Mouse (Mus musculus): Measurements from ENCODE around the gene B3galt5. TPM values are rescaled to one million over a fixed set of nuclear protein-coding genes. Genes with fewer than 3 reads are reported as not detected.

The B3galt5 gene
- polyA plus RNA-seq, 1 experiment, result 9.7 TPM

DNA sequence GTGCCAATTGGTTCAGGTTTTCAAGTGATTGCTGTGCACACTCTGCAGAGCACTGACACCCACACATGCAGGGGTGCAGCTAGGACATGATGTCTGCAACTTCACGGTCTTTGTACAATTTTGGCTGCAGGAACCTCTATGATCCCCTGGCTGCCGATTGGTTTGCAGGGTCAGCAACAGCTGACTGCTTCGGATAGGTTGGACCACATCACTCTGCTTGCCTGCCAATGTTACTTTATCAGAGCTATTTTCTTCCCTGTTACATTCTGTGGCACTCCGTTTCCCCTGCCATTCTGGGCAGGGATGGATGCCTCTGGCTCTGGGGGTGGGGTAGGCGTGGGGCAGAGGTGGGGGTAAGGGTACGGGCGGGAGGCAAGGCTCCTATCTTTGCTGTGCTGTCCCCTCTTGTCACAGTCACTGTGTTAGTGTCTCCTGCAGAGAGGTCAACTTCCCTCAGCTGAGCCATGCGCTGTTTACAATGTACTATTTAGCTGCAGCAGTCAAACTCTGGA is 6.5 kb upstream of the B3galt5 start:
- Histone ChIP-seq H3K27ac (ENCODE audit: insufficient read depth, low read depth, low read length) (no peak overlapping the region), H3K4me1 (ENCODE audit: control insufficient read depth, insufficient read depth, low read length) (no peaks in the 10 kb centered on the region), H3K27me3 (replicated peaks; ENCODE audit: control insufficient read depth, insufficient read depth, low read length) (no peaks in the 10 kb centered on the region), H3K36me3 (ENCODE audit: control insufficient read depth, insufficient read depth, low read length) (no peaks in the 10 kb centered on the region), H3K4me3 (ENCODE audit: insufficient read depth, low read depth, low read length) (no peak overlapping the region)
- no peak for TF ChIP-seq CTCF (conservative IDR thresholded peaks at IDR 0.05; ENCODE audit: insufficient read depth, insufficient read length, low read depth, low read length)
- TF ChIP-seq POLR2A (IDR thresholded peaks at IDR 0.05; ENCODE audit: low read depth, low read length), result no peak
- 68% methylated on average over 8 of the region's 8 CpGs for WGBS
- DNase-seq, result no peak

DNA sequence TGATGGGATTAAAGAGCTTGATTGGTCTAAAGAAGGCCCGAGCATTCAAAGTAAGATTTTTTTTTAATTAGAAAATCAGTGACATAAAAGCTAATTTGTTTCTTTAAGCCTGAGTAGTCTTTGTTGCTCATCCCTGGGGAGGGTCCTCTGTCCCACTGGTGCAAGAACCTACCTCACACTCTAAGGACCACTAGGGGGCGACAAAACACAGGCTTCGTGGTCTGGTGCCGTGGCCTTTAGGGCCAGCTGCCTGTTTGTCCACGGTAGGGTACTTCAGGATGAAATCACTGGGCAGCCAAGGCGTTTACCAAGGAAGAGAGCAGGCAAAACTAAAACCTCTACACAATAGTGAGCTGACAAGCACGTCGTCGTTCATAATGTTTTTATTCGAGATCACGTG is 5.2 kb upstream of the B3galt5 start:
- 28% methylated on average over 11 of the region's 11 CpGs for WGBS
- no peaks in the 10 kb centered on the region for H3K36me3 ChIP-seq (ENCODE audit: control insufficient read depth, insufficient read depth, low read length)
- TF ChIP-seq CTCF (conservative IDR thresholded peaks at IDR 0.05; ENCODE audit: insufficient read depth, insufficient read length, low read depth, low read length), result peak; percentile 95
- no peak for TF ChIP-seq POLR2A (IDR thresholded peaks at IDR 0.05; ENCODE audit: low read depth, low read length)
- H3K27ac ChIP-seq (ENCODE audit: insufficient read depth, low read depth, low read length), result no peak overlapping the region
- no peaks in the 10 kb centered on the region for H3K4me1 ChIP-seq (ENCODE audit: control insufficient read depth, insufficient read depth, low read length)
- DNase-seq, result peak; percentile 79
- H3K27me3 ChIP-seq (replicated peaks; ENCODE audit: control insufficient read depth, insufficient read depth, low read length), result no peaks in the 10 kb centered on the region
- H3K4me3 ChIP-seq (ENCODE audit: insufficient read depth, low read depth, low read length), result no peak overlapping the region

DNA sequence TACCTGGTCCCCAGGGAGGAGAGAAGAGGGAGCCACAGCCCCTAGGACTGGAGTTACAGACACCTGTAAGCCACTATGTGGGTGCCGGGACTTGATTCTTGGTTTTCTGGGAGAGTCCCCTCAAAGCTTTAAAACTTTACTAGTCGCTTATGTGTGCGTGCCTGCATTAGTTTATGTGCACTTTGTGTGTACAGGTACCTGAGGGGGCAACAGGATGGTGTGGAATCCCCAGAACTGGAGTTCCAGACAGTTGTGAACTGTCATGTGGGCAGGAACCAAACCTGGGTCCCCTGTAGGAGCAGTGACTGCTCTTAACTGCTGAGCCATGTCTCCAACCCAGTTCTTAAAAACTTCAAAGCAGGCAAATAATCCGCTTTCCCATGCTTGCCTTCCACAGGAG is 4.3 kb upstream of the B3galt5 start:
- Histone ChIP-seq H3K4me1 (ENCODE audit: control insufficient read depth, insufficient read depth, low read length) (no peaks in the 10 kb centered on the region), H3K27ac (ENCODE audit: insufficient read depth, low read depth, low read length) (no peak overlapping the region), H3K36me3 (ENCODE audit: control insufficient read depth, insufficient read depth, low read length) (no peaks in the 10 kb centered on the region), H3K27me3 (replicated peaks; ENCODE audit: control insufficient read depth, insufficient read depth, low read length) (no peaks in the 10 kb centered on the region), H3K4me3 (ENCODE audit: insufficient read depth, low read depth, low read length) (no peak overlapping the region)
- DNase-seq, result no peak
- 95% methylated on average over 4 of the region's 4 CpGs for WGBS
- no peak for TF ChIP-seq POLR2A (IDR thresholded peaks at IDR 0.05; ENCODE audit: low read depth, low read length)
- TF ChIP-seq CTCF (conservative IDR thresholded peaks at IDR 0.05; ENCODE audit: insufficient read depth, insufficient read length, low read depth, low read length), result no peak

DNA sequence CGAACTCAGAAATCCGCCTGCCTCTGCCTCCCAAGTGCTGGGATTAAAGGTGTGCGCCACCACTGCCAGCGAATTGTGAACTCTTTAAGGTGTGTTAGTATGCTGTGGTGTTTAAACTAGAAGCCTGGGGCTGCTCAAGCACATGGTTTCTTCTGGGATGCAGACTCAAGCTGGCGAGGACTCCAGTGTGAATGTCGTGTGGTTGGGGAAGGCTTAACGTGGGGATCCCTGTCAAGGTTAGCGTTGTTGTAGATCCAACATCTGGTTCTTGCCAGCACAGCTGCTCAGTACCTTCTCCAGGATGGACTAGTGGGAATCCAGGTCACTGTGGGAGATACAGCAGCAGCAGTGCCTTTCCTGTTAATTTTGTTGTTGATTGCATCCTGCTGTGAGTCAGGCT is 3.6 kb upstream of the B3galt5 start:
- TF ChIP-seq POLR2A (IDR thresholded peaks at IDR 0.05; ENCODE audit: low read depth, low read length), result no peak
- no peak for TF ChIP-seq CTCF (conservative IDR thresholded peaks at IDR 0.05; ENCODE audit: insufficient read depth, insufficient read length, low read depth, low read length)
- Histone ChIP-seq H3K36me3 (ENCODE audit: control insufficient read depth, insufficient read depth, low read length) (no peaks in the 10 kb centered on the region), H3K27me3 (replicated peaks; ENCODE audit: control insufficient read depth, insufficient read depth, low read length) (no peaks in the 10 kb centered on the region), H3K4me1 (ENCODE audit: control insufficient read depth, insufficient read depth, low read length) (no peaks in the 10 kb centered on the region), H3K27ac (ENCODE audit: insufficient read depth, low read depth, low read length) (no peak overlapping the region), H3K4me3 (ENCODE audit: insufficient read depth, low read depth, low read length) (no peak overlapping the region)
- no peak for DNase-seq
- WGBS, result 88% methylated on average over 8 of the region's 8 CpGs

DNA sequence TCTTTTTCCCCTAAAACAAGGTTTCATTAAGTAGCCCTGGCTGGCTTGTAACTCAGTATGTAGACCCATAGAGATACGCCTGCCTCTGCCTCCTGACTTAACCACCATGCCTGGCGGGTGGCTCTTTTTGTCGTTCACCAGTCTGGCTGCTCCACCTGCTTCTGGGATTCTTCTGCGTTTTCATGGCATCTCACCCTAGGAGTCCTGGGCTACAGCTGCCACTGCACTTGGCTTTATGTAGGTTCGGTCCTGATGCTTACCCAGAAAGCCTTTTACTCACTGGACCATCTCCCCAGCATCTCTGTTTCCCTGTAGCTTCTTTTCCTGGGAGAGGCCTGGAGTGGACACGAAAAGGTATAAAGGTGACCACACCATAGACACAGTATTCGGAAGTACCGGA is 1.6 kb upstream of the B3galt5 start:
- no peak for DNase-seq
- no peaks in the 10 kb centered on the region for H3K4me1 ChIP-seq (ENCODE audit: control insufficient read depth, insufficient read depth, low read length)
- no peaks in the 10 kb centered on the region for H3K27me3 ChIP-seq (replicated peaks; ENCODE audit: control insufficient read depth, insufficient read depth, low read length)
- no peak for TF ChIP-seq CTCF (conservative IDR thresholded peaks at IDR 0.05; ENCODE audit: insufficient read depth, insufficient read length, low read depth, low read length)
- TF ChIP-seq POLR2A (IDR thresholded peaks at IDR 0.05; ENCODE audit: low read depth, low read length), result no peak
- WGBS, result 92% methylated on average over 8 of the region's 8 CpGs
- H3K27ac ChIP-seq (ENCODE audit: insufficient read depth, low read depth, low read length), result no peak overlapping the region
- no peaks in the 10 kb centered on the region for H3K36me3 ChIP-seq (ENCODE audit: control insufficient read depth, insufficient read depth, low read length)
- no peak overlapping the region for H3K4me3 ChIP-seq (ENCODE audit: insufficient read depth, low read depth, low read length)

DNA sequence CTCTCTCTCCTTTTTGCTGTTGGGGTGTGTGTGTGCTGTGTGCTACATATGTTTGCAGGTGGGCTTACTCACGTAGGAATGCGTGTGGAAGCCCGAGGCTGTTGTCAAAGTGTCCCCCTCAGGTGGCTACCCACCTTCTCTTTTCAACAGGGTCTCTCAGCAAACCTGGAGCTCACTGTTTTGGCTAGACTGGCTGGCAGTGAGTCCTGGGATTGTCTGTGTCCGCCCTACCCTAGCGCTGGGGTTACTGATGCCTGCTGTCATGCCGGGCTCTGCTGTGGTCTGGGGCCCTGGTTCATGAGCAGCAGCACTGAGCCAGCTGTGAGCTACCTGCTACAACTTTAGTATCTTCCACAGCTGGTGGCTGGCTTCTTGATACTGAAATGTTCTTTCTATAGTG is 8.9 kb downstream of the B3galt5 start:
- Histone ChIP-seq H3K27ac (ENCODE audit: insufficient read depth, low read depth, low read length) (no peak overlapping the region), H3K27me3 (replicated peaks; ENCODE audit: control insufficient read depth, insufficient read depth, low read length) (no peaks in the 10 kb centered on the region), H3K4me3 (ENCODE audit: insufficient read depth, low read depth, low read length) (no peak overlapping the region), H3K36me3 (ENCODE audit: control insufficient read depth, insufficient read depth, low read length) (no peaks in the 10 kb centered on the region), H3K4me1 (ENCODE audit: control insufficient read depth, insufficient read depth, low read length) (no peaks in the 10 kb centered on the region)
- 90% methylated on average over 6 of the region's 6 CpGs for WGBS
- no peak for TF ChIP-seq CTCF (conservative IDR thresholded peaks at IDR 0.05; ENCODE audit: insufficient read depth, insufficient read length, low read depth, low read length)
- TF ChIP-seq POLR2A (IDR thresholded peaks at IDR 0.05; ENCODE audit: low read depth, low read length), result no peak
- no peak for DNase-seq

DNA sequence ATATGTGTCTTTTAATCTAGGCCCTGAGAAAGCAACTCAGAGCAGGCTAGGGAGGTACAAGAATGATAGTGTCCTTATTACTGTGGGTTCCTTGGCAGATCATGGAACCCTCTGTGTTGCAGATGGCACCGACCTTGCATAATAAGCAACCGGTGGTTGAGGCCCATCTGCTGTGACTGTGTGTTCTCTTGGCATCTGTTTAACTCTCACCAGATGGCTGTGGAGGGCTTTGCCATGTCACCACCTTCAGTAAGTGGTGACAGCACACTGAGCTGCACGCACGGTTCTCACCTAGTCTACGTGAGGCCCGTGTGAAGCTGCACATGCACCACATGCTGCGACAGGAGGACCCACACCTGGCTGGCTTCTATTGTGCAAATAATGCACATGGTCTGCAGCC is 14.0 kb downstream of the B3galt5 start:
- Histone ChIP-seq H3K4me3 (ENCODE audit: insufficient read depth, low read depth, low read length) (no peak overlapping the region), H3K27ac (ENCODE audit: insufficient read depth, low read depth, low read length) (no peak overlapping the region), H3K27me3 (replicated peaks; ENCODE audit: control insufficient read depth, insufficient read depth, low read length) (no peaks in the 10 kb centered on the region), H3K4me1 (ENCODE audit: control insufficient read depth, insufficient read depth, low read length) (no peaks in the 10 kb centered on the region), H3K36me3 (ENCODE audit: control insufficient read depth, insufficient read depth, low read length) (no peaks in the 10 kb centered on the region)
- TF ChIP-seq POLR2A (IDR thresholded peaks at IDR 0.05; ENCODE audit: low read depth, low read length), result no peak
- TF ChIP-seq CTCF (conservative IDR thresholded peaks at IDR 0.05; ENCODE audit: insufficient read depth, insufficient read length, low read depth, low read length), result no peak
- WGBS, result 90% methylated on average over 7 of the region's 7 CpGs
- no peak for DNase-seq

Data from kidney, adult 2 months (tissue).